Mouse (Mus musculus): Measurements from ENCODE around the gene Pfn1. TPM values are rescaled to one million over a fixed set of nuclear protein-coding genes. Genes with fewer than 3 reads are reported as not detected.

The Pfn1 gene
- polyA plus RNA-seq, 1 experiment from 2014 or later = 1,399 TPM

DNA sequence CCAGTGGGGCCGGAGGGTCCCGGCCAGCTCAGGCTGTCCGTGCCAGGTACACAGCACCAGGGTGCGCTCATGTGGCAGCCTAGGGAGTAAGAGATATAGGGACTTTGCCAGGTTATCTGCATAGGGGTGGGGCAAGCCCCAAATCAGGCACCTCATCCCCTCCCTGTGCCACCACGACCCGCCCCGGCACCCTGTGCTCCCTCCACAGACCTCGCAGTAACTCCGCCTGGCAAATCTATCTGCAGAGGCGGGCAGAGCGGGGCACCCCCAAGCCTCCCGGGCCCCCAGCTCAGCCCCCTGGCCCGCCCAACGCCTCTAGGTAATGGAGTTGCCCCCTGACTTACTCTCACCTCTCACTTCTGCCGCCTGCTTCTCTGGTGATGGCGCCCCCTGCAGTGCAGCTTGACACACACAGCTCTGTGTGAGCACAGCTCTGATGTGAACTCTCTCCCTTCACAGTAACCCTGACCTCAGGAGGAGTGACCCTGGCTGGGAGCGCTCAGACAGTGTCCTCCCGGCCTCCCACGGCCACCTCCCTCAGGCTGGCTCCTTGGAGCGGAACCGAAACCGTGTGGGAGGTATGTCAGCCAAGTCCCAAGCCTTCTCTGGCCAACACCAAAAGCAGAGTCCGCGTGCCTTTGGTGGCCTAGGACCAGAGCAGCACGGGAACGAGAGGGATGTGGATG is 45.9 kb downstream of the Pfn1 start:
- Histone ChIP-seq H3K27ac (ENCODE audit: low read depth, low read length) (no peak overlapping the region), H3K36me3 (ENCODE audit: control insufficient read depth, insufficient read depth, low read length) (peaks cover 22% of the 10 kb centered on the region), H3K4me3 (ENCODE audit: low read depth, low read length) (no peak overlapping the region), H3K9me3 (ENCODE audit: control insufficient read depth, low read length) (no peaks in the 10 kb centered on the region), H3K27me3 (ENCODE audit: control insufficient read depth, insufficient read depth, low read length) (no peaks in the 10 kb centered on the region), H3K9ac (ENCODE audit: low read length) (no peak overlapping the region), H3K4me2 (ENCODE audit: low read depth) (no peak overlapping the region), H3K4me1 (ENCODE audit: control insufficient read depth, insufficient read depth, low read length) (no peaks in the 10 kb centered on the region)
- WGBS = 90% methylated on average over 26 of the region's 26 CpGs
- ATAC-seq (ENCODE audit: insufficient read depth, low FRiP score, low TSS enrichment) (no peak), DNase-seq (ENCODE audit: low spot score) (no peak)

DNA sequence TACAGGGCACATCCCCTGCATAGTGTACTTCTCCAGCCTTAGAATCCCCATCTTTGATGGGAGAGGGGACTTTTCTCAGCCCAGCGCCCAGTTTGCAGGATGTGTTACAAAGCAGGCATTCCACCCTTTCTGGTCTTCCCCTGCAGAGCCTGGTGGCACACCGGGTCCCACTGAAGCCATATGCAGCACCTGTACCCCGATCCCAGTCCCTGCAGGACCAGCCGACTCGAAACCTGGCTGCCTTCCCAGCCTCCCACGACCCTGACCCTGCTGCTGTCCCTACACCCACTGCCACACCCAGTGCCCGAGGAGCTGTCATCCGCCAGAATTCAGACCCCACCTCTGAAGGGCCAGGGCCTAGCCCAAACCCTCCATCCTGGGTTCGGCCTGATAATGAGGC is 46.8 kb downstream of the Pfn1 start:
- Histone ChIP-seq H3K4me1 (ENCODE audit: control insufficient read depth, insufficient read depth, low read length) (no peaks in the 10 kb centered on the region), H3K4me2 (ENCODE audit: low read depth) (no peak overlapping the region), H3K36me3 (ENCODE audit: control insufficient read depth, insufficient read depth, low read length) (peaks cover 23% of the 10 kb centered on the region), H3K9me3 (ENCODE audit: control insufficient read depth, low read length) (no peaks in the 10 kb centered on the region), H3K9ac (ENCODE audit: low read length) (no peak overlapping the region), H3K27me3 (ENCODE audit: control insufficient read depth, insufficient read depth, low read length) (no peaks in the 10 kb centered on the region), H3K27ac (ENCODE audit: low read depth, low read length) (no peak overlapping the region), H3K4me3 (ENCODE audit: low read depth, low read length) (no peak overlapping the region)
- DNase-seq (ENCODE audit: low spot score) (no peak), ATAC-seq (ENCODE audit: insufficient read depth, low FRiP score, low TSS enrichment) (no peak)
- WGBS = 89% methylated on average over 9 of the region's 9 CpGs

DNA sequence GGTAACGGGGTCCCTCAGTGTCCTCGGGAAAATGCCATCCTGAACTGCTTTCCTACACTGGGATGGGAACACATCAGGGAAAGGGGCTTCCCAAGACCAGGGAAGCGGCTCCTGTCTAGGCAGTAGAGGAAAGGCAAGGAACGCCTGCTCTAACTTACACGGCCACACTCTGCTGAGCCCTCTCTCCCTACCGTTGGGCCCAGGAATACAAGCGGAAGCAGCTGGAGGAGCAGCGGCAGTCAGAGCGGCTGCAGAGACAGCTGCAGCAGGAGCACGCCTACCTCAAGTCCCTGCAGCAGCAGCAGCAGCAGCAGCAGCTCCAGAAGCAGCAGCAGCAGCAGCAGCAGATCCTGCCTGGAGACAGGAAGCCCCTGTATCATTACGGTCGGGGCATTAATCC is 47.7 kb downstream of the Pfn1 start:
- H3K4me2 ChIP-seq (ENCODE audit: low read depth) = no peak overlapping the region
- H3K4me3 ChIP-seq (ENCODE audit: low read depth, low read length) = no peak overlapping the region
- 70% methylated on average over 12 of the region's 12 CpGs for WGBS
- H3K27ac ChIP-seq (ENCODE audit: low read depth, low read length) = no peak overlapping the region
- H3K4me1 ChIP-seq (ENCODE audit: control insufficient read depth, insufficient read depth, low read length) = no peaks in the 10 kb centered on the region
- ATAC-seq (ENCODE audit: insufficient read depth, low FRiP score, low TSS enrichment) = no peak
- peaks cover 21% of the 10 kb centered on the region for H3K36me3 ChIP-seq (ENCODE audit: control insufficient read depth, insufficient read depth, low read length)
- no peak overlapping the region for H3K9ac ChIP-seq (ENCODE audit: low read length)
- no peak for DNase-seq (ENCODE audit: low spot score)
- no peaks in the 10 kb centered on the region for H3K27me3 ChIP-seq (ENCODE audit: control insufficient read depth, insufficient read depth, low read length)
- H3K9me3 ChIP-seq (ENCODE audit: control insufficient read depth, low read length) = no peaks in the 10 kb centered on the region

DNA sequence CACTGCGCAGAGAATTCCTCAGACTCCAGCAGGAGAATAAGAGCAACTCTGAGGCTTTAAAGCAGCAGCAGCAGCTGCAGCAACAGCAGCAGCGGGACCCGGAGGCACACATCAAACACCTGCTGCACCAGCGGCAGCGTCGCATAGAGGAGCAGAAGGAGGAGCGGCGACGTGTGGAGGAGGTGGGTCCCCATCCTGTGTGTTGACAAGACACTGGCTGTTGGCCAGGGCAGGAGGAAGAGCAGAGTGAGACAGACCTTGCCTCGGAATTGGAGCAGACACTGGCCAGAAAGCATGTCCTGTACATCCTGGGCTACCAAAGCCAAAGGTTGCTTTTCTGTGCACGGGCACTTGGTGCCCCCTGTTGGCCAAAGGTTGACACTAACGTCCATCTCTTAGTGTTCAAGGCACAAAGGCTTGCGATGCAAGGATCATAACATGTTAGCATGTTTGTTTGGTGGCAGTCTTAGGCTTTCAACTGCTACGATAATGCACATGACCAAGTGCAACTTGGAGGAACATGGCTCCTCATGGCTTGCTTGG is 49.3 kb downstream of the Pfn1 start:
- no peaks in the 10 kb centered on the region for H3K9me3 ChIP-seq (ENCODE audit: control insufficient read depth, low read length)
- peak; percentile 76 for DNase-seq (ENCODE audit: low spot score)
- H3K27me3 ChIP-seq (ENCODE audit: control insufficient read depth, insufficient read depth, low read length) = no peaks in the 10 kb centered on the region
- 64% methylated on average over 14 of the region's 14 CpGs for WGBS
- no peak overlapping the region for H3K9ac ChIP-seq (ENCODE audit: low read length)
- H3K4me3 ChIP-seq (ENCODE audit: low read depth, low read length) = no peak overlapping the region
- no peak overlapping the region for H3K27ac ChIP-seq (ENCODE audit: low read depth, low read length)
- H3K4me1 ChIP-seq (ENCODE audit: control insufficient read depth, insufficient read depth, low read length) = no peaks in the 10 kb centered on the region
- ATAC-seq (ENCODE audit: insufficient read depth, low FRiP score, low TSS enrichment) = no peak
- no peak overlapping the region for H3K4me2 ChIP-seq (ENCODE audit: low read depth)
- H3K36me3 ChIP-seq (ENCODE audit: control insufficient read depth, insufficient read depth, low read length) = peaks cover 18% of the 10 kb centered on the region

Other genes starting within 250 kb of the Pfn1 start
- 38.3 and 41.8 TPM in 2 replicates for gene Pelp1, start 244.6 kb downstream of the Pfn1 start, polyA plus RNA-seq (2014; fragmentation: Nextera tagmentation; extraction: Ambion mirVana)
- 24.2 and 31.0 TPM in 2 replicates for gene Arrb2, start 222.0 kb downstream of the Pfn1 start, polyA plus RNA-seq (2014; fragmentation: Nextera tagmentation; extraction: Ambion mirVana)
- 39.1 and 41.6 TPM in 2 replicates for gene Med11, start 202.7 kb downstream of the Pfn1 start, polyA plus RNA-seq (2014; fragmentation: Nextera tagmentation; extraction: Ambion mirVana)
- gene Zmynd15, start 195.2 kb downstream of the Pfn1 start, polyA plus RNA-seq (2014; fragmentation: Nextera tagmentation; extraction: Ambion mirVana) = 0.19 TPM in 1 of 2 replicates, not detected in the other
- 0.84 and 0.93 TPM in 2 replicates for gene Cxcl16, start 194.7 kb downstream of the Pfn1 start, polyA plus RNA-seq (2014; fragmentation: Nextera tagmentation; extraction: Ambion mirVana)
- not detected in 2 replicates for gene Tm4sf5, start 149.4 kb downstream of the Pfn1 start, polyA plus RNA-seq (2014; fragmentation: Nextera tagmentation; extraction: Ambion mirVana)
- 0.39 TPM in 1 of 2 replicates, not detected in the other for gene Vmo1, start 140.0 kb downstream of the Pfn1 start, polyA plus RNA-seq (2014; fragmentation: Nextera tagmentation; extraction: Ambion mirVana)
- gene Gltpd2, start 135.4 kb downstream of the Pfn1 start, polyA plus RNA-seq (2014; fragmentation: Nextera tagmentation; extraction: Ambion mirVana) = 0.20 TPM in 1 of 2 replicates, not detected in the other
- gene Psmb6, start 129.3 kb downstream of the Pfn1 start, polyA plus RNA-seq (2014; fragmentation: Nextera tagmentation; extraction: Ambion mirVana) = 898 and 923 TPM in 2 replicates
- not detected in 2 replicates for gene Gm40193, start 121.7 kb downstream of the Pfn1 start, polyA plus RNA-seq (2014; fragmentation: Nextera tagmentation; extraction: Ambion mirVana)
- 2.9 and 4.0 TPM in 2 replicates for gene Pld2, start 114.6 kb downstream of the Pfn1 start, polyA plus RNA-seq (2014; fragmentation: Nextera tagmentation; extraction: Ambion mirVana)
- gene Mink1, start 91.8 kb downstream of the Pfn1 start, polyA plus RNA-seq (2014; fragmentation: Nextera tagmentation; extraction: Ambion mirVana) = 15.0 and 16.0 TPM in 2 replicates
- gene 4930544D05Rik, start 38.8 kb downstream of the Pfn1 start, polyA plus RNA-seq (2014; fragmentation: Nextera tagmentation; extraction: Ambion mirVana) = not detected in 2 replicates
- 0.41 TPM in 1 of 2 replicates, not detected in the other for gene Chrne, start 35.4 kb downstream of the Pfn1 start, polyA plus RNA-seq (2014; fragmentation: Nextera tagmentation; extraction: Ambion mirVana)
- 1.3 and 1.6 TPM in 2 replicates for gene Gp1ba, start 15.5 kb downstream of the Pfn1 start, polyA plus RNA-seq (2014; fragmentation: Nextera tagmentation; extraction: Ambion mirVana)
- 86.4 and 92.9 TPM in 2 replicates for gene Rnf167, start 7.4 kb downstream of the Pfn1 start, polyA plus RNA-seq (2014; fragmentation: Nextera tagmentation; extraction: Ambion mirVana)
- 142 and 146 TPM in 2 replicates for gene Slc25a11, start 7.2 kb downstream of the Pfn1 start, polyA plus RNA-seq (2014; fragmentation: Nextera tagmentation; extraction: Ambion mirVana)
- 39.3 and 48.9 TPM in 2 replicates for gene Eno3, start 2.6 kb upstream of the Pfn1 start, polyA plus RNA-seq (2014; fragmentation: Nextera tagmentation; extraction: Ambion mirVana)
- 146 and 152 TPM in 2 replicates for gene Spag7, start 14.8 kb upstream of the Pfn1 start, polyA plus RNA-seq (2014; fragmentation: Nextera tagmentation; extraction: Ambion mirVana)
- gene Camta2, start 33.5 kb upstream of the Pfn1 start, polyA plus RNA-seq (2014; fragmentation: Nextera tagmentation; extraction: Ambion mirVana) = 10.7 and 10.8 TPM in 2 replicates
- 0.86 and 1.3 TPM in 2 replicates for gene Inca1, start 45.5 kb upstream of the Pfn1 start, polyA plus RNA-seq (2014; fragmentation: Nextera tagmentation; extraction: Ambion mirVana)
- gene Kif1c, start 45.9 kb upstream of the Pfn1 start, polyA plus RNA-seq (2014; fragmentation: Nextera tagmentation; extraction: Ambion mirVana) = 5.4 and 6.5 TPM in 2 replicates
- 9.9 and 10.6 TPM in 2 replicates for gene Zfp3, start 109.6 kb upstream of the Pfn1 start, polyA plus RNA-seq (2014; fragmentation: Nextera tagmentation; extraction: Ambion mirVana)
- 0.29 TPM in 1 of 2 replicates, not detected in the other for gene Scimp, start 157.9 kb upstream of the Pfn1 start, polyA plus RNA-seq (2014; fragmentation: Nextera tagmentation; extraction: Ambion mirVana)
- gene Rabep1, start 190.1 kb upstream of the Pfn1 start, polyA plus RNA-seq (2014; fragmentation: Nextera tagmentation; extraction: Ambion mirVana) = 39.3 and 40.7 TPM in 2 replicates

Measured in neural tube, embryonic 11.5 days (tissue).